Mouse (Mus musculus) adrenal gland, adult (tissue): Measurements from ENCODE around the gene Syde2.
"Not testable (repeated sequence)": the region's sequence is repeated elsewhere in the genome, so short reads cannot be mapped to it uniquely, and the experiment has no call there.

Experiments used
- DNase-seq, 2 experiments: peaks; one replicate each; pipeline ENCODE4 v3.0.0; 2022 to 2023; ENCODE audit warnings: low spot score in 1 of 2; ENCODE audit not compliant: inconsistent age in 2 of 2

Syde2 gene

DNA sequence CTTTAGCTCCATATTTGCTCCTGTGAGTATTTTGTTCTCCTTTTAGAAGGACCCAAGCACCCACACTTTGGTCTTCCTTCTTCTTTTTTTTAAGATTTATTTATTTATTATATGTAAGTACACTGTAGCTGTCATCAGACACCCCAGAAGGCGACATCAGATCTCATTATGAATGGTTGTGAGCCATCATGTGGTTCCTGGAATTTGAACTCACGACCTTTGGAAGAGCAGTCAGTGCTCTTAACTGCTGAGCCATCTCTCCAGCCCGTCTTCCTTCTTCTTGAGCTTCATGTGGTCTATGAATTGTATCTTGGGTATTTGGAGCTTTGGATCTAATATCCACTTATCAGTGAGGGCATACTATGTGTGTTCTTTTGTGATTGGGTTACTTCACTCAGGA, 22.1 kb upstream of the Syde2 start:
- not testable (repeated sequence) for DNase-seq

DNA sequence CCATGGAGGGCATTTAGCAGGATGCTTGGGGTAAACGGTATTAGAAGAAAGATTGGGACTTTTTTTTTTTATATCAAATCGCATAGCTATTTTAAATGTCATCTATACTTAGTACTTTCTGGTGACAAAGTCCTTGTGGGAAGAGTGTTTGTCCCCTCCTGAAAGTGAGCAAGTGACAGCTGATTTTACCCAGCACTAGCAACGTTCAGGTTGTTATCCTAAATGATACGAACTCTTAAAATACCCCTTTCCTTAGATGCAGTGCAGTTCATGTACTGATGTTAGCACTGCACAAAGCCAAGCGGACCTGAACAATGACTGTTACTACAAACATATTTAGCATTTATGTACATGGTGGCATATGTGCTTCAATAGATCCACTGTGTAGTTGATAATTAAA, 20.9 kb upstream of the Syde2 start:
- DNase-seq, result no peak

DNA sequence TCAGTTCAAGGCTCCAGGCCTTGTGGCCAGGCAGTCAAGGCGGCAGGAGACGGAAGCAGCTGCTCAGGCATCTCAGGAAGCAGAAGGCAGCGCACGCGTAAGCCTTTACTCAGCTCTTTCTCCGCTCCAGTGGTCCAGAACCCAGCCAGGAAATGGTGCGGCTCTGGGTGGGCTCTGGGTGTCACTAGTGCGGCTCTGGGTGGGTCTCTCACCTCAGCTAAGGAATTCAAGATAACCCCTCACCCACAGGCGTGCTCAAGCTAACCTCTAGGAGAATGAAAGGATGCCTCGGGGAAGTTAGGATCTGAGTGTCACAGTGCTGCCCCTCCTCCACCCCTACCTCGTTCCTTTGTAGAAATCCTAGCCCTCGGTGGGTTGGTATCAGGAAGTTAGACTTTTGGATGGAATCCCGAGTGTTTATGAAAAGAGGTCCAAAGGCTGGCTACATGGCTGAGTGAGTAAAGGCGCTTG, 18.6 kb upstream of the Syde2 start:
- DNase-seq, result no peak

DNA sequence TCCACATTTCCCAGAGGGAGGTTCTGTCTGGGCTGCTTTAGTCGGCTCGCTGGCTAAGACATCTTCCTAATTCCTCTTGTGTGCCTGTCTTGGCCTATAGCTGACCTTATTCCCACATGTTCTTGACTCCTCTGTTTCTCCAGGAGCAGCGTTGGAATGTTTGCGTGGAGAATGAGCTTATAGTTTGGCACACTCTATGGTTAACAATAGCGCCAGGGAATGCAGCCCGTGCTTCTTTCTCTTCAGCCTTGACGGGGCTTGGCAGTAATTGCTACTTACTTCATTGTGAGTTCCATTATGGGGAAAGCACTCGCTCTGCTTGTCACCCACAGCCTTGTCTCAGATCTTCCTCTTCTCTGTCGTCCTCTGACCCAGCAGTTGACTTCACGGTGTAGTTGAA, 16.2 kb upstream of the Syde2 start:
- DNase-seq, result no peak

DNA sequence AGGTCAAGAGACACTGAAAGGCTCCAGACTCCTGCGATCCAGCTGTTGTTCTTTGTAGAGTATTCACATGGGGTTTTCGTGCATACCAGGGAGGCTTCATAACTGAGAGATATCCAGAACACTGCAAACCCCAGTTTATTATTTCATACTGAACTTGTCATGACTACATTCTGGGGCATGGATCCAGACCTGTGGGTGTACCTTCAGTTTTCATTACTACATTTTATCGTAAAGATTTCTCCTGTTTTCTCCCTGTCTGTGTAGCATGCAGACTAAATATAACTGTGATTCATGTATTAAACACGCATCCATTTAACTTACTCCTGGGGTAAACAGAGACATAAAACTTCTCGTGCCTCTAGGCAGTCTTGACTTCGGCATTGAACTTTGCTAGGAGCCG, 12.7 kb upstream of the Syde2 start:
- no peak for DNase-seq

DNA sequence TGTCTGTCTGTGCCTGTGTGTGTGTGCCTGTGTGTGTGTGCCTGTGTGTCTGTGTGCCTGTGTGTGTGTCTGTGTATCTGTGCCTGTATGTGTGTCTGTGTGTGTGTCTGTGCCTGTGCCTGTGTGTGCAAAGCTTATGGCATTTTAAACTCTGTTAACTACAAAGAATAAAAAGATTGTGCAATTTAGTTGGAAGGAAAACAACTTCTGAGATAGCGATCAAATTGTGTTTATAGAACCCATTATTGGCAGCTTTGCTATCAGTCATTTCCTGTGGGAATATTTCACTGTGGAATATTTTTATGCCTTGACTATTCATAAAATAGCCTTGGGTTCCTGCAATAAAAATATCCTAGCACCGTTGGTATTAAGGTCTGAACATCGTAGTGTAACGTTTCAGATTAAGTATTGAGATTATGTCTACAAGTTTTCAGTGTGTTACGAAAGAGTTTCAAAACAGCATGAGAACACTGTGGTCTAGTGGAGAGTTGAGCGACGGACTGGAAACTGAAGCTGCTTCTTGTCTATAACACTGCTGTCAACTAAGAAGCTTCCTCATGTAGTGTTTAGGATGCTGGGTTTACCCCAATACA, 2.2 kb upstream of the Syde2 start:
- peak in 1 of 2 experiments; percentile 28 for DNase-seq

DNA sequence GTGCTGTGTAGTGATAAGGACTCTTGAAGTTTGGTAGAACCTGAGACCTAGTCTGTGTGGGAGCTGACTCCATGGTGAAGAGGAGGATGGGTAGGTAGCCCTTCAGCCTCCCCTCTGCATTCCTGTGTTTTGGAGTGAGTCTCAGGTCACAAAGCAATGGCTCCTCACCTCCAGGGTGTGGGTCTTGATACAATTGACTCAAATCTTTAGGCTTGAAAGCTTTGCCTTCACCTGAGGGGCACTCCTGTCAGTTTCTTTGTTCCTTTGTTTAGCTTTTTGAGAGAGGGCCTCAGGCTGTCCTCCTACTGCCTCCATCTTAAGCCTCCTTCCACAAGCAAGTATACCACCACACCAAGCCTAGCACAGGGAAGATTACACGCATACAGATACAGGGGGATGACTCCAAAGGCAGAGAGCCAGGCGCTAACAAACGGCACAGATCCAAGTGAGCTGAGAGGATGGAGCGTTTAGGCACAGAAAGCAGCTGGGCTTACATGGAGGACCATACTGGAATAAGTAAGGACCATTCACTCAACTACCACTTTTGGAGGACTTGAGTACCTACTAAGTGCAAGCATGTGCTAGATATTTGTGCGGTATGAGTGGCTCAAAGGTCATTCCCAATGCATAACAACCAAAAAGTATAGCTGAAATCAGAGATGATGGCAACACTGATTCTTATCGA, 1.2 kb upstream of the Syde2 start:
- DNase-seq, result peak in 1 of 2 experiments; percentile 25

DNA sequence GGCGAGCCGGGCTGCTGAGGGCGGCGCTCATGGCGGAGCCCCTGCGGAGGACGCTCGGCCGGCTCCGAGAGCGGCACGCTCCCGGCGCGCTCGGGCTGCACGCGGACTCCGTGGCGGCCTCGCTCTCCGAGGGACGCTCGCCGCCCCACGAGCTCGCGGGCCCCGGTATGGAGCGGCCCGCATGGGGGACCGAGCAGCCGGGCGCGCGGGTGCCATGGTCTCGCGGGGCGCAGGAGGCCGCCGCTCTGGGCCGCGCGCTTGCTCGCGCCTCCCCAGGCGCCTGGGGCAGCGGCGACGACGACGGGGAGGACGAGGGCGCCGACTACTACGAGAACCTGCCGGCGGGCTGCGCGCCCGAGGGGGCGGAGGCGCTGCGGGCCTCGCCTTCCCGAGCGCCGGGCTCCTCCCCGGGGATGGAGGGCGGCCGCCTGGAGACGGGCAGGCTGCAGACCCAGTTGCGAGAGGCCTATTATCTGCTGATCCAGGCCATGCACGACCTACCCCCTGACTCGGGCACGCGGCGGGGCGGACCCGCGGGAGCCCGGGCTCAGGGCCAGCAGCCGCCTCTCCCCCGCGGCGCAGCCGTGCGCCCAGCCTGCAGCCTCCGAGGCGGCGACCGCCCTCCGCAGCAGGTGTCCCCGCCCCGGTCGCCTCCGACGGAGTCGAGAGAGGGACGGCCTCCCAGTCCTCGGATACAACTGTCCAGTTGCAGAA, 457 bp downstream of the Syde2 start:
- DNase-seq, result peak; percentile 93 to 95

DNA sequence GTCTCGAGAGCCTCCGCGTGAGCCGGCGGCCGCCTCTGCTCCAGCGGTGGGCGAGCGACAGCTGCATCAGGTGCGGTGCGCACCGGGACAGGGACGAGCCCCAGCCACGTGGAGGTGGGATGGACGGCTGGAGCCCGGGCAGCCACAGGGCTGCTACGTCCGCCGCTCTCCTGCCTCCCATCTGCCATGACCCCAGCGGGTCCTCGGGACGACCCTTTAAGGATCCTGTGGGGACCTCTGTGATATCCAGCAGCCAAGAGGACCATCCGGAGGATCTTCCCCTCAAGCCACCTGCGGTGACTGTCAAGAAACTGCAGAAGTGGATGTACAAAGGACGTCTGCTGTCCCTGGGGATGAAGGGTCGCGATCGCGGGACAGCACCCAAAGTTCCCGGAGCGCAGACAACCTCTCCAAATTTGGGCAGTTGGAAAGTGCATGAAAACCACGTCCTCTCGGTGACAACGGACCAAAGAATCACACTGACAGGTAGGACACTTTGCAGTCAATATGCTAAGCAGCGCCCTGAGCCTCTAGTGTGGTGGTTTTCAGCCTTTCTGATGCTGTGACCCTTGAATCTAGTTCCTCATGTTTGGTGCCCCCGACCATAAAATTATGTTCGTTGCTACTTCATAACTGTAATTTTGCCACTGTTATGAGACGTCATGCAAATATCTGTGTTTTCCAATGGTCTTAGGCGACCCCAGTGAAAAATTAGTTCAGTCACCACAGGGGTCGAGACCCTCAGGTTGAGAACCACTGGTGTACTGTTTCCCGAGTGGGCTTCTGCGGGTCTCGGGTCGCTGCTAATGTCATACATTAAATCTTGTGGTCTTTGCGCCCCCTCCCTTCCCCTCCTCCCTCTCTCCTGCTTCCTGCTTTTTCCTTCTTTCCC, 1.3 kb downstream of the Syde2 start:
- peak in 1 of 2 experiments; percentile 17 for DNase-seq

DNA sequence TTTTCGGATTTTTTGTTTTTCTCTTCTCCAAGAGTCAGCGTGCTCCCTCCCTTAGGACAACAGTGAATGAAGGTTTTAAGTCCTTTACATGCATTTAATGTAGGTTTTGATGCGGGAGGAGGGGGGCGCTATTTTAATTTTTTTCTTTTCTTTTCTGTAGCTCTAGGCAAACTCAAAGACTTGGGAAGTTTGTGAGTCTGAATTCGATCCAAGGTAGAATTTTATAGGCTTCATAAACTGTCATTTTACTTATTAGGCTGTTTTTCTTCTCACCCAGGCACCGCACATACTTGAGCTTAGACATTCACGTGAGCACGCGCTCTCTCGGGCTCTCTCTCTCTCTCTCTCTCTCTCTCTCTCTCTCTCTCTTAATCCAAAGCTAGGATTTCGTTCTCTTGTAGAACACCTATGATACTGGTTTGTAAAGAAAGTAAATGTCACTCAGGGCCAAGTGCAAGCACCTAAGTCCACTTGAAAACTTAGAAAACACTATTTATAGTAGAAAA, 2.0 kb downstream of the Syde2 start:
- peak in 1 of 2 experiments; percentile 46 for DNase-seq

DNA sequence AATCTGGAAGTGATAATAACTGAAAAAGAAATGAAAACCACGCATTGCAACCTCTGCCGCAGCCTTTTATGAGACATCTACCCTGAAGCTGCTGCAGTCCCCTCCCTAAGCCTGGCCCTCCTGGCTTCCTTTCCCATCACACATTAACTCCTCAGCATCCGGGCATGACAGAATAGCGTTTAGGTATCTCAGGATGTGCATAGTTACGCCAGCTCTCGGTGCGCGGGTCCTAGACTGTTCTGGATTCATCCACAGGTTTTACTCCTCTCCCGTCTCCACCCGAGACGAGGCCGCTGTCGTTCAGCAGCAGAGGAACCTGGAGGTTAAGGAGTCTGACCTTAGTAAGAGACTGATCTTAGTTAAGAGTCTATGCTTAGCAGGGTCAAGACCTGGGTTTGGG, 3.5 kb downstream of the Syde2 start:
- no peak for DNase-seq

DNA sequence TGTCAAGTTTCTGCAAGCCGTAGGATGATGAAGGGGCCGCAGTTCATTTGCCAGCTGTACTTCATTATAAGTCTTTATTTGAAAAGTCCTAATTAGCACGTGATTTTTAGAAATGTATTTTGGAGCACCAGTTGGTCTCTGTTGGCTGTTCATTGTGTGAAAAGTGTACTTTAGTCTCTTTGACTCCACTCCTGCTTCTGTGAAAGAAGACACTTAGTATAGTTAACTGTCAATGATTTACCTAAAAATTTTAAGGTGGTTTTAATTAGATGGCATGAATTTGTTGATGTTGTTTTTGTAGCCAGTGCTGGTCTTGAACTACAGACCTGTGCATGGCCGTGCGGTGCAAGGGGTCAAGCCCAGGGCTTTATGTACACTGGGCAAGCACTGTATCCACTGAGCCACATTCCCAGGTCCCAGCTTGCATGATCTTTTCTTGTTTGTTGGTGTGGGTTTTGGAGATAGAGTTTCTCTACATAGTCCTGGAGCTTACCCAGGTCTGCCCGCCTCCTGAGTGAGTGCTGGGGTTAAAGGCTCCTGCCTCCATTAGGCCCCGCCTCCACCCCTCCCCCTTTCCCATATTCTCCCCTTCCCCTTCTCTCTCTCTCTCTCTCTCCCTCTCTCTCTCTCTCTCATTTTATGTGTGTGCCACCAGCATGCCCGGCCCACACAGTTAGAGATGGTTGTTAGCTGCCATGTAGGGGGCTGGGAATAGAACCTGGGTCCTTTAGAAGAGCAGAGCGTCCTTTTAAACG, 4.5 kb downstream of the Syde2 start:
- peak in 1 of 2 experiments; percentile 30 for DNase-seq

DNA sequence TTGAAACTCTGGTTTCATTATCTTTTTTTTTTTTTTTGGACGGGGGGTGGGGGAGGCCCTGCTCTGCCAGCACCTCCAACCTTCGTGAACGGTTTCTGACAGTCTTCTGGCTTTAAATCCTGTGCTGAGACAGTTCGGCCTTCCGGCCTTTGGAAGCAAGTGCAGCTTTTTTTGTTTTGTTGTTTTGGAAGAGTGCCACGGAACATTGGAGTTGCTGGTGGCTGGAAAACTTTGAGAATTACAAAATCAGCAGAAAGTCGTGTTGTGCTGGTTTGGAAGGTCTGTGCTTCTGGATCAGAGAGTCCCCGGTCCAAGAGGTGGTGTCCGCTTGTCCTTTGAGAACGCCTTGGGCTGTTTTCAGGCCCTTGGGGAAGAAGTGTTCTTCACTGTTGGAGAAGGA, 5.1 kb downstream of the Syde2 start:
- peak; percentile 67 to 88 for DNase-seq

DNA sequence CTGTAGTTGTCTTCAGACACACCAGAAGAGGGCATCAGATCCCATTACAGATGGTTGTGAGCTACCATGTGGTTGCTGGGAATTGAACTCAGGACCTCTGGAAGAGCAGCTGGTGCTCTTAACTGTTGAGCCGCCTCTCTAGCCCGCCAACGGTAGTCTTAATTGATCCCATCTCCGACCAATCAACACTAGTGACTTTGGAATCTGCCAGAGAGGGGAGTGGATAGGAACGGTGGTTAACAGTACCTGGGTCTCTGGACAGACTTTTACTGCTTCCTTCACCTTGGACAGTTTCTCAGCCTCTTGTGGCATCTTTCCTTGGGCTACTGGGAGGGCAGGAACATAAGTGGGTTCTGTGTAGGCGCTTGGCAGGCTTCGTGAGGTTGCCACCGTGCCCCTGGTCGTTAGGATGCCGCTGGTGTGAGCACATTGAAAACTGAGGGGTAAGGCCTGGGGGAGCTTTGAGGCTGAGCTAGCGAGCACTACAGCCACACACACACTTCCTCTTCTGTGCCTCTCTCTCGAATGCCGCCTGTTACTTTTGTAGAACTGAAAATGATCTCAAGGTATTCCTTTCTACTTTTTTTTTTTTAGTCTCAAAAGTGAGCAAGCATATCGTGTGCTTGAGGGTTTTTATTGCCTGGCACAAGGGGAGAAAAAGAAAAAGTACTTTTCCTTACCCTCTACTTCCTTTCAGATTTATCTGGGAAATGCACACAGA, 6.0 kb downstream of the Syde2 start:
- no peak for DNase-seq

DNA sequence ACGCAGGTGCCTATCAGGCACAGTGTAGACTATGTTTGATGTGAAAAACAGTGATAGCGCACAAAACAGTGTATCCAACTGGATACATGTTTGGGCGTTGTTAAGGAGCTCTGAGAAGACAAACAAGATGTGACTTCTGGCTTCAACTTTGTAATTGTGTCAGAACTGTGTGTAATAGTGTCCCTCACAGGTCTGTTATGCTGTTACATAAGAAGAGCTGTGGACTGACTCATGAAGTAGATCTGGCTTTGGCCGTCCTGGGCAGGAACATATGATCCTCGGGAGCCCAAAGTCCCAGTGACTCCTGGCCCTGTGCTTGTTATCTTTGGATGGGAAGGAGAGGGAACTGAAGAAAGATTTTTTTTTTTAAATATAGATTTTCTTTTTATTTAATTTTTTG, 7.8 kb downstream of the Syde2 start:
- DNase-seq, result peak; percentile 38 to 51

DNA sequence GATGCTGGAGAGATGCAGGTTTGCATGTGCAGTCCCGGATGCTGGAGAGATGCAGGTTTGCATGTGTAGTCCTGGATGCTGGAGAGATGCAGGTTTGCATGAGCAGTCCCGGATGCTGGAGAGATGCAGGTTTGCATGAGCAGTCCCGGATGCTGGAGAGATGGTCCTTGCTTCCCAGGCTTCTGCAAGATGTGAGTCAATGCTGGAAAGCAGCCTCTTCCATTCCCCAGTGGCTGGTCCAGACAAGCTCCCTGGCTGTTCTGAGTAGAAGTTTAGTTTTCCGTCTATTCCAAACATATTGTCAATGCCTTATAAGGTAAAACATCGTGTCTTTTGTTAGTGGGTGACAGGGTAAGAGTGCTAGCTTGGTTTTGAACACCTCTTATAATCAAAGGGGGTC, 8.9 kb downstream of the Syde2 start:
- DNase-seq, result not testable (repeated sequence)

DNA sequence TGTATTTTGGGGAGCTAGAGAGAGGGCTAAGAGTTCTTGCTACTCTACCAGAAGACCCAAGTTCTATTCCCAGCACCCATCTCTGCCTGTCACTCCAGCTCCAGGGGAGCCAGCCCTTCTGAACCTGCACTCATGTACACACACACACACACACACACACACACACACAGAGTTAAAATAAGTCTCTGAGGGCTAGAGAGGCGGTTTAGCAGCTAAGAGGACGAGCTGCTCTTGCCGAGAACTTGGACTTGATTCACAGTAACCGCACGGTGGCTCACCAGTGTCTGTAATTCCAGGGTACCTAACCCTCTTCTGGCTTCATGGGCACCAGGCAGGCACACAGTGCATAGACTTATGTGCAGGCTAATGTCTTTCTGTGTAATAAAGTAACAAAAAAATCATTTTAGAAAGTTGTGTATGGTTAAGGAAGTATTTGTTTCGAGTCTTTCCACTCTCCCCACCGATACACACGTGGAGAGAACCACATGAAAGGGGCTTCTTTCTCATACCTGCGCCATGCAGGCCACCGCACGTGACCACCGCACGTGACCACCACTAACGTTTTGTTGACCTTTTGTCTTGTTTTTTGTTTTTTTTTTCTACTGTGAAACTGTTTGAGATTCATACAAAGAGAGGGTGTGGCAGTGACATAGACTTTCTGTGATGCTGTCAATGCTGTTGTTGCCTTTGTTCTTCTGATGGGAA, 16.8 kb downstream of the Syde2 start:
- DNase-seq, result no peak

DNA sequence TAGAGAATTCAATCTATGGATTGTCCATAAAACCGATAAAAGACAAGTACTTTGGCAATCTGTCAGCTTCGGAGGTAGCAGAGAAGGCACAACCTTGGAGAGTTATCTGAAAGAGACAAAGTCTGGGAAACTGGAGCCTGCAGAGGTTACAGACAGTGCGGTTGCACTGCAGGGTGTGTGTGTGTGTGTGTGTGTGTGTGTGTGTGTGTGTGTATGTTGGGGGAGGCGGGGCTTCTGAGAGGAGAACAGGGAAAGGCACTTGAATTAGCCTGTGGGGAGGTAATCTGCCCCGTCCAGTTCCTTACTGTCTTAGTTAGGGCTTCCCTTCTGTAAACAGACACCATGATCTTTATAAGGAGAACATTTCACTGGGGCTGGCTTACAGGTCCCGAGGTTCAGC, 20.2 kb downstream of the Syde2 start:
- no peak for DNase-seq
